Mouse (Mus musculus) T-helper 2 cell (primary cell): ENCODE results near the gene Il1a.

Experiments used
- in situ Hi-C: fragments of 300-600 bp; cut with MboI, MseI; formaldehyde crosslinking; loops from one replicate; pipeline ENCODE4 v1.15.1; 2025; ENCODE audit warnings: high pct_unique_total_duplicates

The Il1a gene

DNA sequence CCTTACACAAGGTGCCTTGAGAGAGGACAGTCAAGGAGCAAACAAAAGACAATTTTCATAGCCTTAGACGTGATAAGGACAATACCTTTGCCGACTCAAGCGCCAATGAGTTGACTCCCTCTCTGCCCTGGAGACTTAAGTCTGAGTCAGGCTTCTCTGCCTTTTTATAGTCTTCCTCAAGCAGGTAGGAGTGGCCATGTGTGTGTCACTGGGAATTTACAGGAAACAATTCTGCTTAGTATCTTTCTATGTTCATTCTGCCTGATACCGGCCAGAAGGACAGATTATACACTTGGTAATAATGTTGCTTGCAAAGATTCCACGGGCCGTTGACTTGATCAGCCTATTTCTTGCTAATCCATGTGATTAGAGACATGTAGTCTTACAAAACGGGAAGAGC lies at the start of gene Il1a:
Gene Il1a, minus strand, starts transcription at position 137 of the 400 bp plus-strand sequence.
- in situ Hi-C loops = no loop called here

DNA sequence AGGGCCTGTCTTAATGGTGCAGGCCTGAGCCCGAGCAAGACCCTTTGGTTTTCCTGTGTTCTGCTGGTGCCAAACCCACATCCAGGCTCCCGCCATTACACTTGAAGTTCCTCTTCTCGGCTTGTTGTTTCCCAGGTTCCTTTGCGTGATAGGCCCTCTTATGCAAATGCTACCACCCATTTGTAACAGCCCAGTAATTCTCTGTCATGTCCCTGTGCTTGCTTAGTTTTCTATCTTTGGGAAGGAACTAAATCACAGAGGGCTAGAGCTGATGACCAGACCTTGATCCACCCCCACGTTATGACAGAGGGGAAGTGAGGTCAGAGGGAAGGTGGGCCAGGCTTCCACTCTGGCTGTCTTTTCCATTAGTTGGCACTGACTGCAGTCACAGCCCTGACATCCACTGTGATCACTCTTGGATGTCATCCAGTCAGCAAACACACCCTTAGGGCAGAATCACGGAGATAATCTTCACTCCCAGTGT lies 28.4 kb upstream of the Il1a start:
- in situ Hi-C loops = loop anchor here (10.0 kb wide), 1 partner anchor 883 kb away; no protein-coding TSS in a partner anchor

DNA sequence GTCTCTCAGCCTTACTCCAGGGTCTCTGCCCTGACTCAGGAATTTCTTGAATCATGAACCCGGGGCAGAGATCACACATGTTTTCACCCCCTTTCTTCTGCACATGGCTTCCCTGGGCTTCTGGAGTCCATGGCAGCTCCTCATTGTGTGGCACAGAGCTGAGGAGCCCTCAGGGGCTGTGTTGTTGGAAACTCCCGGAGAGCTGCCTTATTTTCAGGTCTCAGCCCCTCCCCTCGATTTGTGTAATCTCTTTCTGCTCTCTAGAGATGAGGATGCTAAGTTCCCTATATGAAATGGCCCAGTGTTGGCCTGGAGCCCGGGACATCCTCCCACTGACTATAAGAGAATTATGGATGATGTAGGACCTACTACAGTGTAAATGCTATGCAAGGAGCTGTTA lies 23.7 kb upstream of the Il1a start:
- in situ Hi-C loops = loop anchor here (10.0 kb wide), 1 partner anchor 879 kb away; no protein-coding TSS in a partner anchor

DNA sequence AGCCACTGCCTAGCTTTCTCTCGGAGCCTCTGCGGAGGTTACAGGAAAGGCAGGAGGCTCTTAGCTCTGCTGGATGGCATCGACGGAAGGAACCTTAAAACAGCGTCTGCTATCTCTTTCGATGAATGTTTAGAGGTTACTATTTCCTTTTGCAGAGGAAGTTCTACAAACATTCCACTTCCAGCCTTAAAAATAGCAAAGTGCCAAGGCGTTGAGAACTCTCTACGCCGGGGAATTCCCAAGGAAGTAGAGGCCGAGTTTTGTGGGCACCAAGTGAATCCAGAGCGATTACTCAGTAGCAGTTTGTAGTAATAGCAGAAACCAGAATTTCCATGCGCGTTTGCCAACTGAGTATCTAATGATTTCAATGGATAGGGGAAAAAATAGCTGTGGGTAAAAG lies 20.8 kb upstream of the Il1a start:
- in situ Hi-C loops = loop anchor here (10.0 kb wide), 1 partner anchor 876 kb away; no protein-coding TSS in a partner anchor

DNA sequence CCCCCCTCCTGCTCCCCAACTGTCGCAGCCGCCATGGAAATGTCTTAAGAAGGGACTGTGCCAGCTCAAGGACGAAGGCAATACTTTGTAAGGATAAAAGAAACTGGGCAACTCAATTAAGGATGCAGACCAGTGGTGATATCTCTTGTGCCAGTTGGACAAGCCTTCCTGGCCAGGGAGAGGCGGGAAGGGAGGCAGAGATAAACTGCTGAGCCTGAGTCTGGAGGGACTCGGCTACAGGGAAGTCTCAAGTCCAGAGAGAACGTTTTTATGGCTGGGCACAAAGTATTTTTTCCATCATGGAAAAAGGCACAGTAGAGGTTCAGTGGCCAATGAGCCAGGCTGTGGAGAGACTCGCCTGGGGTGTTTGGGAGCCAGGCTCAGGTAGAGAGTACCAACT lies 20.3 kb upstream of the Il1a start:
- in situ Hi-C loops = loop anchor here (10.0 kb wide), 1 partner anchor 875 kb away; no protein-coding TSS in a partner anchor

DNA sequence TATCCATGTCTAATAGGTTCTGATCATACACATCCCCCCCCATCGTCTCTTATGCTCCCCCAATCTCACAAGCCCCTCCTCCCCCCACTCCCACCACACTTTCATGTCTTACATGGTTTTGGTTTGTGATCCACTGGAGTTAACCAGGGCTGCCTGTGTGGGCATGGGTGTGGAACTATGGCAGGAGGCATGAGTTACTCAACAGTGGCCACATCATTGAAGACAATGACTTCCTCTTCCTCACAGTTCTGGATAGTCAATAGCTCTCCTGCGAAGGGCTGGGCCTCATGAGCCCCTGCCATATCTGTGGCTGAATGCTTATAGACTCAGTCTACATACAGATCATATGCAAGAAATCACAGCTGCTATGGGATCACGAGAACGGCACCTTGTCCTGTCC lies 18.5 kb upstream of the Il1a start:
- in situ Hi-C loops = no loop called here

DNA sequence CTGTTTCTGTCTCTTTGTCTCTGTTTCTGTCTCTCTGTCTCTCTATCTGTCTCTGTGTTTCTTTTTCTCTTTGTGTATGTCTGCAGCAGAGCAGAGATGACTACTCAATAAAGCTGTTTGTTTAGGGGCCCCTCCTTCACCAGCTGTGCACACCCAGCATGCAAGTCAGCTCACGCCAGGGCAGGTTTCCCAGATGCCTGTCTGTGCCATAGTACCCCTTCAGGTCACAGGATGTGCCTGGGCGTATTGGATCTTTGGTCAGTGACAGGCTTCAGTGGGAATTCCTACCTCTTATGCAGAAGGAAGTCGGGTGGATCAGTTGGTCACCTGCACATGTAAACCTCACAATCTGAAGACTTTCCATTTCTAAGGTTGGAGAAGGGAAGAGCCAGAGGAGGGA lies 14.4 kb upstream of the Il1a start:
- in situ Hi-C loops = no loop called here

DNA sequence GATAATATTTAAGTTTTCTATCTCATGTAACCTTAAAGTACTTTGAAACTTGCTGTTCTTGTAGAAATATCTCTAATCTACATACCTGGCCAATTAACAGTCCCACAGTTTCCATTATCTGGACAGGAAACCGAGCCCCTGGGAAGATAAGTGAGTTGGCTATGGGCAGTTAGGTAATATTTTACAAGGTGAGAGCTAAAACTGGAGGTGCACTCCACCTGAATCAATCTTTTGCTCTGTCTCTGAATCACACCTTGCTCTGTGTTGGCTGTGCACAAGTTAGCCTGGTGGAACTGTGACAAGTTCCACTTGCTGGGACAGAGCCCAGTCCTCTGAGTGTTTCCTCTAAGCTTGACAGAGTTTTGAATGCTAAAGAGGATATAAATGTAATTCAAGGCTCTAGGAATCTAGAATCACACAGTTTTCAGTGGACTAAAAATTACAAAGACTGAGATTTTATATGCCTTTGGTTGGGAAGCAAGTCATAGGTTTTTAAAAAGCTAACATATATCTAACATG lies 12.4 kb upstream of the Il1a start:
- in situ Hi-C loops = no loop called here

DNA sequence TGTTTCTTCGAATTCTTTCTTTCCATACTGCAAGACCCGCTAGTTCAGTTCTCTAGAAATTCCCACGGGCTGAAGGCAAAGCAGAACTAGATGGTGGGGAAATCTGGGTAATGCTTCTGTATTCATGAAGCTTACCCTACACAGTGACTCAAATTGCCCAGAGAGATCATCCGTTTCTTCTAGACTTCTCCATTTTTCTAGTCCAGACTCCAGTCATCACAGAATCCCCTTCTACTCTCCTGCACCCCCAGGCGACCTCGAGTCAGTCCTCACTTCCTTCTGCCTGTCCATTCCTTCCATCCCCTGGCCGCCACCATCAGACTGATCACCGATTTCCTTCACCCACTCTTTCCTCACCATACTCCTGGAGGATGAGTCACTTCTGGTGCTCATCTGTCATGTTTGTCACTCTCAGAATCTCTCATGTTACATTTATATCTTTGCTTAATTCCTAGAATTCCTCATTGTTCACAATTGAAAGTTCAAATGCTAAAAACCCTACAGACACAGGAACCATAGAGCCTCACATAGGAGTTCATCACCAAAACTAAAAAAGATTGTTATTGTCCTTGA lies 10.3 kb upstream of the Il1a start:
- in situ Hi-C loops = no loop called here

DNA sequence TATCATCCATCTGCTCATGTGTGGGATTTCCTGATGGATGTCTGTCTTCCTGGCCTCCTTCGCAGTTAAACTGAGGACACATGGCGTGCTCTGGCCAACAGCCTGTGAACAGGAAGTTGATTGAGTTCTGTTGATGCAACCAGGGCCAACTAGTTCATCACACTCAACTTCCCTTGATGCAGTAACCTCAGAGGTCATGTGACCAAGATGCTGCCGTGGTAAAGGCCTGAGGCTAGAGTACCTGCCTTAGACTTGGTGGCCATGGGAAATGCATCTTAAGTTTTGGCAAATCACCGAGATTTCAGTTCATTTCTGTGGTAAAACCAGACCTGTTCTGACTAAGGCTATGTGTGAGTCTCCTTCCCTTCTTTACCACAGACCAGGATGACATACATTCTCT lies 6.1 kb upstream of the Il1a start:
- in situ Hi-C loops = no loop called here

DNA sequence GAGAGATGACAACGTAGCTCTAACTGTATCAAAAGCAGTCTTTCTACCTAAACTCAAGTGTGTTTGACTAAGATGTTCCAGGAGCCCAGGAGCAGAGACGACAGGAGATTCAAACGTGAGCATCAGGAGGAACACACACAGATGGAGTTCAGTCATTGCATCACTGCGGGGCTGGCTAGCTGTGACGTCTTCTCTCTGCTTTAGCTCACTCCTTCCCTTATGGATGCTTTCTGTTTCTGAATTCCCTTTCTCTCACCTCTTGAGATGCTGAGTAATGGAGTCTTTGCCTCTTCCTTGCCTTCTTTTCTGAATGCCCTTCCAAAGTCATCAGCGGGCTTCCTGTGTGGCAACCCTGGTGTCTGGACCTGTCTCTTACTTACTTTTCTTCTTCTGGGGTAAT lies 5.1 kb upstream of the Il1a start:
- in situ Hi-C loops = no loop called here

DNA sequence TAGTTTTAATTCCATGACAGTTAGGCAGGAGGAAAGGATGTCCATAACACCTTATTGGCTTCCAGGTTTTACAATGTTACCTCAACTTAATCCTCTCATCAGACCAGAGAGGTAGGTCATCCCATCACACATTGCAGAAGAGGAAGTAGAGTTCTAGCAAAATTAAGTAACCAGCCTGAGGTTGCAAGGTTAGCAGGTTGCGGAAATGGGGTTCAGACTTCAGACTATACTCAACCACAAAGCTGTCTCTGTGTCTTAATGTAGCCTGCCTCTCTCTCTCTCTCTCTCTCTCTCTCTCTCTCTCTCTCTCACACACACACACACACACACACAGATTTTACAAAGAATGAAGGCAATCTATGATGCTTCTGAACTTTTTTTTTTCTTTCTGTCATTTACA lies 4.2 kb upstream of the Il1a start:
- in situ Hi-C loops = no loop called here

DNA sequence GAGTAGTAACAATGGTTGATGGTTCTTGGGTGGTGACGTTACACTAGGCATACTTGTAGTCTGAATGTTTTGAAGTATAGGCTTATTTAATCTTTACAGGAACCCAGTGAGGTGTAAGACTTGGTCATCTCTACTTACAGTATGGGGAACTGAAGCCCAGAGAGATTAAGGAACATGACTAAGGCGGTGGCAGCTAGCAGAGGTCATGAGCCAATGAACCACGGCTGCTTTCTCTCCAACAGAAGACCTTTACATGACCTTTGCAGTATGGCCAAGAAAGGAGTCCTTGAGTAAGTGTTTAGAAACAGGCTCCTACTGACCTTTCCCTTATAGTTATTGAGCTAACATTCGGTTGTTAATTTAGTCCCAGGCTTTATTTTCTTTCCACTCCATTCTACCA lies 3.8 kb downstream of the Il1a start:
- in situ Hi-C loops = no loop called here

DNA sequence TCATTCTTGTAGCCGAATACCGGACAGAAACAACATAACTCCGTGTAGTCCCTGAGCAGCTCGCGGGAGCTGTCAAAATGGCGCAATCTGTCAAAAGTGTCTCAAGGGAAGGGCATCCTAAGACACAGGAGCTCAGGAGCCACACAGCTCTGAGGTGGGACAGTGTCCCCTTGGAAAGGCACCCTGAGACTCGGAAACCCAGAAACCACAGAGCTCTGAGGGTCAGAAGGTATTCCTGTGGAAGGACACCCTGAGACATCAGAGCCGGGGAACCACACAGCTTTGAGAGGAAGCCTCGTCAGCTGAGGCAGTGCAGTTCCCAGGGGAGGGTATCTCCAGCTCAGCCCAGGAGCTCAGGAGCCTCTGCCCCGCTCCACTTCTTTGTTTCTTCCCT lies 12.2 kb downstream of the Il1a start:
- in situ Hi-C loops = no loop called here

DNA sequence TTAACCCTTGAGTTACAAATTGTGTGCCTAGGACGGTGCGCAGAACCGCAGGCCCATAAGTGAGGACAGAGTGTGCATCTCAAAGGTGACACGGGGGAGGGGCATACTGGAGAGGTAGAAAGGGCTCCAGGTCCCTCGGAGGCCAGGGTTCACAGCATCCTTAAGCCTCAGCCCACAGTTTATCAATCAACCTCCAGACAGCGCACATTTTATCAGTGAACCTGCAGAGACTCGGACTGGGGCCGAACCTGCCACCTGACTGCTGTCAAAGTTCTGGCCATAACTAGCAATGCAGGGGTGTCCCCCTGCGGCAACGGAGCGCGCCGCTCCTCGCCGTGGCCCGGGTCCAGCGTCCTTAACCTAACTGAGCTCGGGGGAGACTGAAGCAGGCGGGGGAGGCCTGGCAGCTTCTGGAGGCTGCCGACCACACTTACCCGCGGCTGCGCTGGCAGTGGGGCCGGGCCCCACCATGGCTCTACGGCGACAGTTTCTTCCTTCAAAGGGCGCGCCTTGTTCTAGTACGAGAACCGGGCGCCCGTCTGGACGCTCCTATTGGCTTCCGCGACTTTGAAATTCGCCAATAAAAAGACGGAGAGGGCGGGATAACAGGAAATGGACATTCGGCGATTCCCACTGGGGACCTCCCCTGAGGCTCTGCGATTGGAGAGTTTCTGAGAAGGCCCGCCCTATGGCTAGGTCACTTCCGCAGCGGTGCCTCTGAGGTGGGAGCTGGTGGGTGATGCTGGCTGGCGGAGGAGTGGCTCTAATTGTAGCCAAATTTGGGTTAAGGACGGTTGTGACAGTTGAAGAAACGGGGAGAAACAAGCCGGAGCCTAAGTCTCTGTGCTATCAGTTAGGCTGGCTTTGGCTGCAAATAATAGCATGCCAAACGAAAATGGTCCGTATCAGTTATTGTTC lies 12.8 kb downstream of the Il1a start, which contains the start of gene Ckap2l:
Gene Ckap2l, minus strand, starts transcription at position 542 of the 918 bp plus-strand sequence.
- in situ Hi-C loops = no loop called here

DNA sequence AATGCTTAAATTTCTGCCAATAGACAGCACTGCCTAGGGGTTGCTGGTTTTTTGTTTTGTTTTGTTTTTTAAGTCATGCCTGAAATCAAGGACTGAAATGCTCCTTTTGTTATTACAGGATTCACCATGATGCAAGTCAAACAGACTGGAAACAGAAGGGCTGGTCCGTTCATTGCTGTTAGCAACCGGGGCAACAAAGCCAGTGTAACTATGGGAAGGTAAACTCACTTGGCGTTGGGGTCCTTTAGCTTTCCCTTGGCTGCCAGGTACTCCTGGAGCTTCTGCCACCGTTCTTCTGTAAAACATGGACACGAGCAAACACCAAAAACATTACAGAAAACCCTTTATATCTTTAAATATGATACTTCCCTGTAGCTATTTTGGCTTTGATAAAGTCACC lies 13.7 kb downstream of the Il1a start:
- in situ Hi-C loops = no loop called here

DNA sequence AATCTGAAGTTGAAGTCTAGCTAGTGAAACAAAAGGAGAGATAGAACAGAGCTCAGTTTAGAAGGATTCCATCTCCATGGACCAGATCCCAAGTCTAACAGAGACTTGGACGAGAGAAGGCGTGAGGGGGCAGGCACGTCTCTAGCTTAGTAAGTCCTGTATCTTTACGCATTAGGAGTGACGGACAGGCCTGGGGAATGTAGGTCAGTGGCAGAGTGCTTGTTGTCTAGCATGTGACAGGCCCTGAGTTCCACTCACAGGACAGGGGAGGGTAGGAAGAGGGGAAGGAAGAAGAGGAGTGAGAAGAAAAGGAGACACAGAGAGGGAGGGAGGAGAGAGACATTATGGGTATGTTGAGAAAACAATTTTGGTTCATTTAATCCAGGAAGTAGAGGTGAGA lies 14.7 kb downstream of the Il1a start:
- in situ Hi-C loops = no loop called here

DNA sequence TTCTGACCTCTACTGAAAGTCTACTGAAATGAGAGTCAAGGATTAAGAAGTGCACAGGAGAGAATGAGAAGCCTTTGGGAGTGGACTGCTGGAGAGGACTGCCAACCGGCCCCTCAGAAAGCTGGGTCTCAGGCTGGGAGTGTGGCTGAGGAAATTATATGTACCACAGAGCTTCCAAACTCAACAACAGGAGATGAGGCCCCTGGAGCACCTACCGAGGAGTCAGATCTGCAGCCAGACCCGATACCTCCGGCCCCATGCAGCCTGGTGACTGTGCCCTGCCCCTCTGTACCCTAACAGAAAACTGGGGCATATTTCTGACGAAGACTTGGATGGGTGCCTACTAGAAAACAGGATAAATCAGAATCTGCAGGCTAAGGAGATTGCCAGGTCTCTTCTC lies 35.9 kb downstream of the Il1a start:
- in situ Hi-C loops = no loop called here

DNA sequence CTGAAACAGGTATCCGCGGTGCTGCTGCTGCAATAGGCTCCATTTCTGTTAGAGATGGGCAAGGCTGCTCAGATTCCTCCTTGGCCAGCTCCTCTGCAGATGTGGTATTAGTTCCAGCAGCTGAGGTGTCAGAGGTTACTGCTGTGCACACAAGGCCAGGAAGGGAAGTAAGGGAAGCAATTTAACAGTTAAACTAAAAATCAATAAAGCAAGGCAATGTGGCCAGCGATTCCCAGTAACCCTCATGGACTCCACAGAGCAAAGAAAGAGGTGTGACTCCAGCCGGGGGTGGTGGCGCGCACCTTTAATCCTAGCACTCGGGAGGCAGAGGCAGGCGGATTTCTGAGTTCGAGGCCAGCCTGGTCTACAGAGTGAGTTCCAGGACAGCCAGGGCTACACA lies 39.2 kb downstream of the Il1a start:
- in situ Hi-C loops = no loop called here

DNA sequence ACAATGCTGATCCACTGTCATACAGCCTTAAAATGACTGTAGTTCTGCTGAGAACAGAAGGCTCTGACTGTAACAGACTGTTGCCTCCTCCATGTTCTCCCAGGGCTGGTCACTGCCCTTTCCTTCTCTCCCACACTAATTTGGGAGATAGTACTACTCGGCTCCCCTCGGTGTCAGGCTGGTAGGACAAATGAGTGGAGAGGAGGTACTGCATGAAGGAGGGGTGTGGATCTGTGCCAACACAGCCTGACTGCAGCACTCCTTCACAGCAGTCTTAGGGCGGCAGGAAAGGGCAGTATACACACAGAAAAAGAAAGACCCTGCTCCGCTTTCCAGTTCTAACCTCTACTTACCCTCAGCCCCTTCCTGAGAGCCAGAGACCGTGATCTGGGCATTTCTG lies 39.8 kb downstream of the Il1a start:
- in situ Hi-C loops = no loop called here

DNA sequence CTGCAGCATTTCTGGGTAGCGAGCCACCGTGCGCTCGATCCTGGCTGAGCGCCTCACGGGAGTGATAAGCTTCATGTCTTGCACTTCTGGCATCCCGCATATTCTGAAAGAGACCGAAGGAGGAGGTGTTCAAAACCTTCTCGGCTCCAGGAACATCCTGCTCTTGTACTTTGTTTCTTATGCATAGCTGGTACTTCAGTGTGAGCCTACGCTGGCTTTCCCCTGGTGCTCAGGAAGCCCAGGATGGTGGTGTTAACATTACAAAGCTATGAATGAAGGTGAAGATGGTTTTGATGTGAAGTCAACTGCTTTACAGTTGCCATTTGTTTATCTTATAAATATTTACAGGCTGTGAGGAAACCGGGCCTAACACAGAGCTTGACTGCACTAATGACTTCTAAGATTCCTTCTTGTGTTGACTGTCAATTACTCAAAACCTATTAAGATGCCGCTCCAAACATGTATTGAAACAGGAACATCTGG lies 40.6 kb downstream of the Il1a start:
- in situ Hi-C loops = no loop called here

DNA sequence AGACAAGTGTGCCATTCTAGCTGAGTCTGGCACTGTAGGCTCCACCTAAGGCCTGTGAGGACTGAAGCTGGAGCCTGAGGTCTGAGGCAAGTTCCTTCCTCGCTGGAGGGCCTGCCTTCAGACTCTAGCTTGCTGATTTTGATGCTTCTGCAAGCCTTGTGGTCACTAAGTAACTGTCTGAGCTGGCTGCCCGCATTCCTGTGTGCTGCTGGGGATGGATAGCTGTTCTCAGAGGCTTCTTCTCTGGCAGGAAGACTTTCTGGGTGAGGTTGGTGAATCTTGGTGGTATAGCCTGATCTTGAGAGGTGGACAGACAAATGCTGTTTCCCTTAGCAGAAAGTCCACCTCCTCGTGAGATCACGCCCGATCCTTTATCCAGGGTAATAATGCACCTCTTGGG lies 42.0 kb downstream of the Il1a start:
- in situ Hi-C loops = no loop called here

DNA sequence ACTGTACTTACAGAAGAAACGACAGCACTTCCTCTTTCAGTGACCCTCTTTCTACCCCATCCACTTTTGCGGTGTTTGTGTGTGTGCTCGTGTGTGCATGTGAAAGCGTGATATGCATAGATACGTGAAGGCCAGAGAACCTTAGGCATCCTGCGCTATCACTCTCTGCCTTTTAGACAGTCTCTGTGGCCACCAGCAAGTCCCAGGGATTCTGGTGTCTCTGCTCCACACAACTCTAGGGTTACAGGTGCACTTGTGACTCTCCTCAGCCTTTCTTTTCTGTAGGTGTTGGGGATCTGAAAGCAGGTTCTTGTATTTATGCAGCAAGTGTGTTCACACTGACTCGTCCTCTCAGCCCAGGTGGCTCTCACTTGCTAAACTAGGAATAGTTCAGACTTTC lies 44.5 kb downstream of the Il1a start:
- in situ Hi-C loops = no loop called here
